In genomic region chr1:84581812-84582211, GRCm38 (mm10) we compare ENCODE assay signal across 9 mouse cellular contexts.
DNase-seq lines count a peak whose midpoint lies in the region; ATAC-seq and TF ChIP-seq lines count a peak whose summit lies in the region.
"Had no signal": no experiment of that assay in that cellular context is flagged by ENCODE, and none has a peak within 500 bp of the region (broad histone marks: within the 10 kb centered on the region; RNA-seq: fewer than 3 reads in every experiment).

No protein-coding gene starts in this region.

- intact Hi-C loops in gastrocnemius, postnatal 36 days (cut with DNase I): loop anchor here (5.0 to 10.0 kb wide), 3 partner anchors 65 to 297 kb away; no protein-coding TSS in a partner anchor

- no peak overlapping the region for H3K4me3 ChIP-seq in limb, embryonic 14.5 days (replicated peaks; ENCODE audit: low read length)
- H3K4me3 ChIP-seq: midbrain, embryonic 12.5 days had no signal

- H3K27ac ChIP-seq in limb, embryonic 14.5 days (replicated peaks; ENCODE audit: low read depth, low read length): no peak overlapping the region
- H3K27ac ChIP-seq: midbrain, embryonic 12.5 days had no signal

- no peaks in the 10 kb centered on the region for H3K27me3 ChIP-seq in limb, embryonic 14.5 days (ENCODE audit: control insufficient read depth, insufficient read depth, low read length)
- H3K27me3 ChIP-seq: midbrain, embryonic 12.5 days had no signal

- H3K36me3 ChIP-seq in limb, embryonic 14.5 days (ENCODE audit: control insufficient read depth, insufficient read depth, low read length): no peaks in the 10 kb centered on the region
- H3K36me3 ChIP-seq: midbrain, embryonic 12.5 days had no signal

- H3K9ac ChIP-seq in limb, embryonic 14.5 days (ENCODE audit: low read depth, low read length, severe bottlenecking): no peak overlapping the region
- H3K9ac ChIP-seq: midbrain, embryonic 12.5 days had no signal

- peak; percentile 84 for DNase-seq in 3T3-L1 (ENCODE audit: low read depth, low spot score)
- peak; percentile 66 to 73 for DNase-seq in adrenal gland, adult 18-20 months (ENCODE audit: low spot score in 2 of 2)
- peak; percentile 66 for DNase-seq in embryo, embryonic 11 days
- peak; percentile 53 to 58 for DNase-seq in gastrocnemius, postnatal 36 days
- peak; percentile 13 to 60 for DNase-seq in kidney, adult 8-10 months
- DNase-seq in limb, embryonic 14.5 days (ENCODE audit: low spot score): peak; percentile 49
- DNase-seq in retina, postnatal 7 days (ENCODE audit: low read depth, low spot score): peak; percentile 42
- DNase-seq in spleen, postnatal 14 days (ENCODE audit: low spot score in 2 of 2): no peak

- TF ChIP-seq POLR2A in limb, embryonic 14.5 days (IDR thresholded peaks at IDR 0.05; ENCODE audit: borderline replicate concordance, extremely low read depth, insufficient read depth, insufficient read length): 0 out of 2 replicates have a peak, but pooled peaks have one; percentile 18

- H3K4me2 ChIP-seq in limb, embryonic 14.5 days (replicated peaks; ENCODE audit: low read depth, low read length, severe bottlenecking): no peak overlapping the region
- H3K4me2 ChIP-seq: midbrain, embryonic 12.5 days had no signal

- 0 out of 2 replicates have a peak, but pooled peaks have one; percentile 47 for ATAC-seq in limb, embryonic 14.5 days (ENCODE audit: low FRiP score, low read depth)

- 61% methylated on average over 2 of the region's 2 CpGs for WGBS in limb, embryonic 14.5 days

- no peaks in the 10 kb centered on the region for H3K9me3 ChIP-seq in limb, embryonic 14.5 days (ENCODE audit: control insufficient read depth, low read length)
- H3K9me3 ChIP-seq: midbrain, embryonic 12.5 days had no signal

- no peaks in the 10 kb centered on the region for H3K4me1 ChIP-seq in limb, embryonic 14.5 days (ENCODE audit: control insufficient read depth, insufficient read depth, low read length)

Comparison
In these comparisons a context has a peak if more than half of its experiments do, and no peak if none do; other contexts are left out.
1. DNase-seq: peak in 3T3-L1 (single experiment), adrenal gland, adult 18-20 months (2 of 2), embryo, embryonic 11 days (single experiment), gastrocnemius, postnatal 36 days (2 of 2), kidney, adult 8-10 months (2 of 2), limb, embryonic 14.5 days (single experiment) and retina, postnatal 7 days (single experiment); none in spleen, postnatal 14 days (0 of 2).